Mouse (Mus musculus) hindbrain, postnatal 0 days (tissue): Measurements from ENCODE around the gene Adam12. TPM values are rescaled to one million over a fixed set of nuclear protein-coding genes. Genes with fewer than 3 reads are reported as not detected.

Source experiments
- ATAC-seq: fragments of 200-750 bp; cut with Nextera tagmentation; 2 replicates; pipeline ENCODE4 v1.8.0; 2017; ENCODE audit warnings: mild to moderate bottlenecking, moderate TSS enrichment, moderate library complexity
- DNase-seq: peaks from one replicate; pipeline ENCODE4 v3.0.0-alpha.2; 2015; ENCODE audit warnings: low spot score
- H3K27ac ChIP-seq: fragments of 300-500 bp; sonication (generic); 2 replicates; pipeline ENCODE4 v1.5.1; 2014; ENCODE audit warnings: mild to moderate bottlenecking
- H3K27me3 ChIP-seq: fragments of 300-500 bp; sonication (generic); 2 replicates; pipeline ENCODE4 v1.6.1; 2014; ENCODE audit warnings: low read length, mixed read lengths; ENCODE audit not compliant: insufficient read depth
- H3K36me3 ChIP-seq: fragments of 300-500 bp; sonication (generic); 2 replicates; pipeline ENCODE4 v1.6.1; 2014; ENCODE audit warnings: low read length, mixed read lengths; ENCODE audit not compliant: insufficient read depth
- H3K4me1 ChIP-seq: fragments of 300-500 bp; sonication (generic); 2 replicates; pipeline ENCODE4 v1.6.1; 2014; ENCODE audit warnings: antibody characterized with exemption, low read length, mixed read lengths; ENCODE audit not compliant: insufficient read depth
- H3K4me2 ChIP-seq: fragments of 300-500 bp; sonication (generic); 2 replicates; pipeline ENCODE4 v1.6.1; 2014; ENCODE audit warnings: low read depth, mild to moderate bottlenecking, low read length, moderate library complexity, mixed read lengths
- H3K4me3 ChIP-seq: fragments of 300-500 bp; sonication (generic); 2 replicates; pipeline ENCODE4 v1.5.1; 2014; ENCODE audit warnings: low read length
- H3K9ac ChIP-seq: fragments of 300-500 bp; sonication (generic); replicated peaks from 2 replicates; pipeline ENCODE4 v1.6.1; 2014; ENCODE audit warnings: mild to moderate bottlenecking, low read length, moderate library complexity, mixed read lengths
- H3K9me3 ChIP-seq: fragments of 300-500 bp; sonication (generic); 2 replicates; pipeline ENCODE4 v1.6.1; 2016; ENCODE audit warnings: low read length, mixed read lengths
- CTCF ChIP-seq: IDR thresholded peaks from 2 replicates; pipeline ENCODE4 v1.5.1; 2016; ENCODE audit warnings: antibody characterized with exemption, control low read depth, low read depth
- WGBS: fragments of 180-500 bp; shearing (Covaris S2); extraction: QIAGEN DNeasy Blood & Tissue Kit; methylation state at CpG from one replicate; pipeline ENCODE4 v1.1.7; 2014; 5-methylcytosine and 5-hydroxymethylcytosine counted together
- polyA plus RNA-seq: library from polyadenylated mRNA; unstranded; fragments of >200 nt; fragmentation: Nextera tagmentation; extraction: Ambion mirVana; gene quantifications from 2 replicates; pipeline ENCODE4 v1.2.1, GENCODE M21; 2015
- total RNA-seq: library from RNA; depleted of rRNA; stranded (reverse); fragments of >200 nt; gene quantifications from 2 replicates; pipeline ENCODE4 v1.2.3, GENCODE M21; 2014

The Adam12 gene
- total and polyA plus RNA-seq, 2 experiments from 2014 or later: 4.0 to 12.3 TPM

DNA sequence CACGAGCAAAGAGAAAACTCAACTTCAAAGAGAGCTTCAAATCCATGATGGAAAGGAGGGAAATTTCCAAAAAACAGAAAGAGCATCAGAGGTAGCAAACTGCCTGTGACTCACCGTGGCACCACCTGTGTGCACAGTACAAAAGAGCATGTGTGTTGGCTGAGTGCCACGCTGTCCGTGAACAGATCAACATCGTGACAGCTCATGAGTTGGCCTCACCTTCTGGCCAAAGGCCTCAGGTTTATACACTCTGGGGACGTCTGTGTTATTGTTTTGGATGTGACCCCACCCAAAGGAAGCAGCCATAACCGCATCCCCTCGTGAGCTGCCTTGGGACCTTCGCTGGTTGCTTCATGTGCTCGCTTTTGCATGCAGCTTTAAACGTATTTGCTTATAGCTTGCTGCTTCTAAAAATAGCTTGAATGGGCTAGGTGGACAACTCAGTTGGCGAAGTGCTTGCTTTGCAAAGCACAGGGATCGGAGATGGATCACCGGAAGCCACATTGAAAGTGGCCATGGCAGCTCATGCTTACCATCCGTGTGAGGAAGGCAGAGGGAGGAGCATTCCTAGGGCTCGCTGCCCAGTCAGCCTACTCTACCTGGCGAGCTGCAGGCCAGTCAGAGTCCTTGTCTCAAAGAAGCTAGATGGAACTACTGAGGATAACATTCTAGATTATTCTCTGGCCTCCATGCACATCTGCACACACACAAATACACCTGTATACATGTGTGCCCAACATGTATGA, 151.8 kb downstream of the Adam12 start:
- H3K36me3 ChIP-seq: no peaks in the 10 kb centered on the region
- no peak overlapping the region for H3K27ac ChIP-seq
- H3K27me3 ChIP-seq: no peaks in the 10 kb centered on the region
- WGBS: 69% methylated on average over 17 of the region's 17 CpGs
- no peak for TF ChIP-seq CTCF
- H3K4me3 ChIP-seq: no peak overlapping the region
- H3K4me2 ChIP-seq: no peak overlapping the region
- no peaks in the 10 kb centered on the region for H3K9me3 ChIP-seq
- no peak overlapping the region for H3K9ac ChIP-seq
- no peaks in the 10 kb centered on the region for H3K4me1 ChIP-seq
- DNase-seq: peak; percentile 6
- no peak for ATAC-seq

DNA sequence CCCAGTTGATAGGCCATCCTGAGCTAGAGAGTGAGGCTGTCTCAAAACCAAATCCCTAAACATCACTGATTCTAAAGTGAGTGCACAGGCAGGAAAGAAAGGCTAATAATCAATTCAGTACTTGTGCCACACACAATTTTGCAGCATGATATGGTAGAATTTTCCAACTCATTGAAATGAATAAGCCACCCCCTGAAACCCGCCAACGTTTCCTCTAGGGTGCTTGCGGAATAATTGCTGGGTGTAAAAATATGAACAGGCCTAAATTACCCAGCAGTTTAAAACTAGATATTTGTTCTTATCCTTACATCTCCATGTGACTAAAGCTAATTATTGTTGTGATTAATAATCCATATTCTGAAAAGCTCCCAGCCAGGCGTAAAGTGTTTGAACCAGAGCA, 154.3 kb downstream of the Adam12 start:
- no peak for DNase-seq
- Histone ChIP-seq H3K27me3 (no peaks in the 10 kb centered on the region), H3K4me3 (no peak overlapping the region), H3K9me3 (no peaks in the 10 kb centered on the region), H3K27ac (no peak overlapping the region), H3K9ac (no peak overlapping the region), H3K4me1 (no peaks in the 10 kb centered on the region), H3K4me2 (no peak overlapping the region), H3K36me3 (no peaks in the 10 kb centered on the region)
- TF ChIP-seq CTCF: no peak
- no peak for ATAC-seq
- 90% methylated on average over 4 of the region's 4 CpGs for WGBS

DNA sequence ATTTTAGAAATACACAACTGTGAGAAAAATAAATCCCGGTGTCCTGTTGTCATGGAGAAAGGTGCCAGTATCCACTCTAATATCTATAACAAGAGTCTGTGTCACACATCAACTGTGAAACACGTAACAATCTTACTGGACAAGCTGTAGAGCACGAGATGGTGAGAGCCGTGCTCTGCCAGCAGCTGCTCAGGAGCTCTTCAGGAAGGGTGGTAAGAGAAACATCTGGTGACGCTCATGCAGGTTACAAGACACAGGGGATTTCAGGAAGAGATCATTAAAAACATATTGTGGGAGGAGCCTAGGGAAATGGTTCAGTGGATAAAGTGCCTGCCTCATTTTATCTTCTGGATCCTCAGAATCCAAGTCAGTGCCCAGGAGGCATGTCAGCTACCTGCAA, 158.9 kb downstream of the Adam12 start:
- H3K9me3 ChIP-seq: no peaks in the 10 kb centered on the region
- 84% methylated on average over 5 of the region's 5 CpGs for WGBS
- DNase-seq (no peak), ATAC-seq (no peak)
- no peak for TF ChIP-seq CTCF
- H3K9ac ChIP-seq: no peak overlapping the region
- no peak overlapping the region for H3K27ac ChIP-seq
- no peaks in the 10 kb centered on the region for H3K36me3 ChIP-seq
- no peak overlapping the region for H3K4me2 ChIP-seq
- no peak overlapping the region for H3K4me3 ChIP-seq
- H3K4me1 ChIP-seq: no peaks in the 10 kb centered on the region
- H3K27me3 ChIP-seq: no peaks in the 10 kb centered on the region

DNA sequence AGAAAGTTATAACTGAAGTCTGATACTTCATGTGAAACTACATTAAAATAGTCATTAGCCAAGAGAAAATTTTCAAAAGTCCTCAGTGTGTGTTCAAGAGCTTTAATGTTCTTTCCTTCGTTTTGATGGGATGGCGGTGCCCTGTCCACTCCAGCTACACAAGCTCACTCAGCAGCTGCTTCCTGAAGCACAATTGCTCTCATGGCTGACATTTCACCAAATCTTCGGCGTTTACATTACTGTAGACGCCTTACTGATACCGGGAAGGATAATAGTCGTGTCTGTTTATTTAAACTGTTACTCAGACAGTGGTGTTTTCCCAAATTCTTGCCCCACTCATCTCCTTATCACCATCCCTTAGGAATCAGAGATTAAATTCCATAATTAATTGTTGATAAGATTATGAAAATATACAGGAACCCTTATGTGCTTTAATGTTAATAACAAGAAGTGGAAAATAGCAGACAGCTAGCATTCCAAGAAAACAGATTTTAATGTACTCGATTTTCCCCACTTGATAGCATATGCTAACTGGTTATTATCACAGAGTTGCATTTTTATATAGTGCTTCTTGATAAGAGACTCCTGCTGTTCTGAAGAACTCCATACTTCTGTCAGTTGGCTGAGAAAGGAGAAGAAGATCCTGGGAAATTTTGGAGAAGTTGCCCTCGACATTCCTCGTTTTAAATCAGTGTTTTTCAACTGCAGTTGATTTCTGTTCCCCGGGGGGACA, 160.6 kb downstream of the Adam12 start:
- Histone ChIP-seq H3K27ac (no peak overlapping the region), H3K27me3 (no peaks in the 10 kb centered on the region), H3K4me1 (no peaks in the 10 kb centered on the region), H3K36me3 (no peaks in the 10 kb centered on the region), H3K4me3 (no peak overlapping the region), H3K9me3 (no peaks in the 10 kb centered on the region), H3K9ac (no peak overlapping the region), H3K4me2 (no peak overlapping the region)
- no peak for TF ChIP-seq CTCF
- ATAC-seq: no peak
- 85% methylated on average over 11 of the region's 11 CpGs for WGBS
- no peak for DNase-seq

DNA sequence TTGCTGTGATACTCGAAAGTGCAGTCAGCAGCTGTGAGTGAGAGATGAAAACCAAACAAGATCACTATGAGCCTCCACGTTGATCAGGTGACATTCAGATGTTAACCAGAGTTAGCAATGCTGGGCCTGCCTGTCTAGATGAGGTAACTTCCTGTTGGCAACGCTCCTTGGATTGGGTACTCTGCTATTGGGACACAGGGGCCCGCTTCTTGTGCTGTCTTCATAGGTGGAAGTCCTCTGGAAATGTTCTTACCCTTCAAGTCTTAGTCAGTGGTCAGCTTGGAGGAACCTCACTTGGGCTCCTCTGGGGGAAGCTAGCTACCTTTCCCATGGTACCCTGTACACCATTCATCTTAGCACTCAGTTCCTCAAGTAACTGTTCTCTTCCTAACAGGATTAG, 169.3 kb downstream of the Adam12 start:
- Histone ChIP-seq H3K9ac (no peak overlapping the region), H3K4me1 (no peaks in the 10 kb centered on the region), H3K4me2 (no peak overlapping the region), H3K36me3 (no peaks in the 10 kb centered on the region), H3K27ac (no peak overlapping the region), H3K4me3 (no peak overlapping the region), H3K9me3 (no peaks in the 10 kb centered on the region), H3K27me3 (no peaks in the 10 kb centered on the region)
- TF ChIP-seq CTCF: no peak
- 80% methylated on average over 4 of the region's 4 CpGs for WGBS
- ATAC-seq (no peak), DNase-seq (no peak)

DNA sequence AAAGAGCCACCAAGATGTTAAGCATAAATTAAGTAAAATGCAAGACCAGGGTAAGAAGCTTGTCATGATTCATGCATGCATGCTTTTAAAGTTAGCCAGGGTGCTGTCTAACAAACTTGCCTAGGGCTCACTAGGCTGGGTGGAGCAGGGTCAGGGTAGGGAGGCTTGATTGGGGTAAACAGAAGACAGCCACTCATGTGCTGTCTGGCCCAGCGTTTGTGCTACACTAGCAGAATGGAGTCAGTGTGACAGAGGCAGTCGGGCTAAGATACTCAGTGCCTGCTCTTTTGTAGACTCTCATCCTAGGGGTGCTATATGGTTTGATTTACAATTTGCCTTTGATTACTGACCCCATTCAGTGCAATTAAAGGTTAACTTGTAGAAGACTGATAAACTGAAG, 179.5 kb downstream of the Adam12 start:
- no peak overlapping the region for H3K9ac ChIP-seq
- no peak overlapping the region for H3K4me2 ChIP-seq
- no peaks in the 10 kb centered on the region for H3K27me3 ChIP-seq
- 62% methylated on average over 2 of the region's 2 CpGs for WGBS
- ATAC-seq (no peak), DNase-seq (no peak)
- H3K4me3 ChIP-seq: no peak overlapping the region
- H3K9me3 ChIP-seq: no peaks in the 10 kb centered on the region
- no peak overlapping the region for H3K27ac ChIP-seq
- no peak for TF ChIP-seq CTCF
- H3K36me3 ChIP-seq: no peaks in the 10 kb centered on the region
- no peaks in the 10 kb centered on the region for H3K4me1 ChIP-seq

DNA sequence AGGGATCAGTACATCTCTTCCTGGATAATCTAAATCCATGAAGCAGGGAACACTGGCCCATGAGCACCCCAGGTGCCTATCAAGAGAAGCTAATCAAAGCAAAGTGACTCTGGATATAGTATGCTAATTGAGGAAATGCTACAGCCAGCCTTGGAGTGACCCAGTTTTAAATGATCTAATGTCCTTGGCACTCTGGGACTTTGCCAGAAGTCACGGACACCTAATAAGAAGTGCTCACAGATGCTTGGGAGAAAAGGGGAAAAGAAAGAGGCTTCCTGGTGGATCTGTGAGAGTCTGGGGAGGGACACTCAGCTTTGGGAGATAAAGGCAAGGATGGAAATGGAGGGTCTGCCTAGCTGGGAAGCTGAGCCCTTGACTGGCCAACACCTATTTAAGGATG, 181.6 kb downstream of the Adam12 start:
- no peak overlapping the region for H3K4me3 ChIP-seq
- no peak for ATAC-seq
- no peak for TF ChIP-seq CTCF
- no peaks in the 10 kb centered on the region for H3K27me3 ChIP-seq
- no peaks in the 10 kb centered on the region for H3K36me3 ChIP-seq
- no peaks in the 10 kb centered on the region for H3K9me3 ChIP-seq
- WGBS: 57% methylated on average over 1 of the region's 1 CpGs
- no peak overlapping the region for H3K9ac ChIP-seq
- no peak overlapping the region for H3K27ac ChIP-seq
- no peaks in the 10 kb centered on the region for H3K4me1 ChIP-seq
- H3K4me2 ChIP-seq: no peak overlapping the region
- DNase-seq: no peak
